Mouse (Mus musculus): ENCODE results near the gene Sac3d1. TPM values are rescaled to one million over a fixed set of nuclear protein-coding genes. Genes with fewer than 3 reads are reported as not detected.

Gene Sac3d1
- 62.6 and 62.9 TPM in 2 replicates for polyA plus RNA-seq (2014; fragmentation: Nextera tagmentation; extraction: Ambion mirVana)

DNA sequence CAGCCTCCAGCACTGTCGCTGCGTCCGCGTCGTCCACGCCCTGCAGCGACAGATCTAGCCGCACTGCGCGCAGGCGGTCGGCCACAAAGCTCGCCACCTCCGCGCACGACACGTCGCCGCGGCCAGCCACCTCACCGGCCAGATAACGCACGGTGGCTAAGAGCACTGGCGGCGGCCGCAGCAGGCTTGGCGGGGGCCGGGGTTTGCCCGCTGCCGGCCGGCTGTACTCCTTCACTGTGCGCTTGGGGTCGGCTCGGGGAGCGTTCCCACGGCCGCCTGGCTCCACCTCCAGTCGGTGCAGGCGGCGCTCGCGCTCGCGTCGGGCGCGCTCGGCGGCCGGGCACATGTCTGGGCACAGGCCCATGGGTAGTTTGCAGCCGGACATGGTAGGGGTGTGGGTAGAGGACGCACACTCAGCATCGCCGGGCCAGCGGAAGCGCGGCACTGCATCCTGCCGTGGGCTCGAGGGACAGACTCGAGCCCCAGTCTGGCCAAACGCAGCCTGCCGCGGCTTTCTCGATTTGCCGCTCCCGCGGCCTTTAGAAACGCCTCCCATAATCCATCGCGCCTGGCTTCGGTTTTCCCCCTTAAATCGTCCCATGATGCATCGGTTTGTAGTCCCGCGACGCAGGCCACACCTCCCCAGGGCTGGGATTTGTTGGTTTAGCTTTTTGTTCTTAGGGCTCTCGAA, at the start of gene Sac3d1:
TSS of gene Sac3d1 (minus strand) at position 665 of the 691 bp plus-strand sequence.
- DNase-seq (ENCODE audit: low spot score) (peak; percentile 94), ATAC-seq (ENCODE audit: low FRiP score) (peak; percentile 88)
- Histone ChIP-seq H3K27ac (ENCODE audit: low read depth, low read length) (peak within 1 kb of the TSS; percentile 95), H3K27me3 (ENCODE audit: control insufficient read depth, insufficient read depth, low read length) (no peaks in the 10 kb centered on the region), H3K9me3 (ENCODE audit: control insufficient read depth, low read length) (no peaks in the 10 kb centered on the region), H3K4me3 (ENCODE audit: low read depth, low read length) (peak within 1 kb of the TSS; percentile 57), H3K36me3 (ENCODE audit: control insufficient read depth, insufficient read depth, low read length) (peaks cover 6% of the 10 kb centered on the region; the same call in 1 of the 2 replicates), H3K9ac (ENCODE audit: low read depth, low read length) (peak within 1 kb of the TSS; percentile 90), H3K4me1 (replicated peaks; ENCODE audit: control insufficient read depth, insufficient read depth, low read length) (peaks cover 11% of the 10 kb centered on the region), H3K4me2 (replicated peaks; ENCODE audit: low read depth, low read length) (peak within 1 kb of the TSS; percentile 94)
- under 1% methylated on average over 70 of the region's 77 CpGs for WGBS

DNA sequence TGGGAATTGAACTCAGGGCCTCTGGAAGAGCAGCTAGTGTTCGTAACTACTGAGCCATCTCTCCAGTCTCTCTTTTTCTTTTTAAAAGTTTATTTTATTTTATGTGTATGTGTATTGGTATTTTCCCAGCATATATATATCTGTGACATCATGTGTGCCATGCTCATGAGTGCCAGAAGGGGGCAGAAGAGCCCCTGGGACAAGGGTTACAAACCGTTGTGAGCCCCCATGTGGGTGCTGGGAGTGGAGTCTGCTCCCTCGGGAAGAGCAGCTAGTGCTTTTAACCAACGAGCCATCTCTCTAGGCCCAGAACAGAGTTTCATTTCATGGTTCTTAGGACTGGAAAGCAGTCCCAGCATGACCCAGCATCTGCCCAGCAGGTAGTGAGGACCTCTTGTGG, 48.3 kb upstream of the Sac3d1 start:
- WGBS: 80% methylated on average over 4 of the region's 4 CpGs
- Histone ChIP-seq H3K27ac (ENCODE audit: low read depth, low read length) (no peak overlapping the region), H3K9me3 (ENCODE audit: control insufficient read depth, low read length) (no peaks in the 10 kb centered on the region), H3K4me3 (ENCODE audit: low read depth, low read length) (no peak overlapping the region), H3K36me3 (ENCODE audit: control insufficient read depth, insufficient read depth, low read length) (no peaks in the 10 kb centered on the region), H3K27me3 (ENCODE audit: control insufficient read depth, insufficient read depth, low read length) (no peaks in the 10 kb centered on the region), H3K4me2 (replicated peaks; ENCODE audit: low read depth, low read length) (no peak overlapping the region), H3K4me1 (replicated peaks; ENCODE audit: control insufficient read depth, insufficient read depth, low read length) (no peaks in the 10 kb centered on the region), H3K9ac (ENCODE audit: low read depth, low read length) (no peak overlapping the region)
- DNase-seq (ENCODE audit: low spot score): no peak
- no peak for ATAC-seq (ENCODE audit: low FRiP score)

DNA sequence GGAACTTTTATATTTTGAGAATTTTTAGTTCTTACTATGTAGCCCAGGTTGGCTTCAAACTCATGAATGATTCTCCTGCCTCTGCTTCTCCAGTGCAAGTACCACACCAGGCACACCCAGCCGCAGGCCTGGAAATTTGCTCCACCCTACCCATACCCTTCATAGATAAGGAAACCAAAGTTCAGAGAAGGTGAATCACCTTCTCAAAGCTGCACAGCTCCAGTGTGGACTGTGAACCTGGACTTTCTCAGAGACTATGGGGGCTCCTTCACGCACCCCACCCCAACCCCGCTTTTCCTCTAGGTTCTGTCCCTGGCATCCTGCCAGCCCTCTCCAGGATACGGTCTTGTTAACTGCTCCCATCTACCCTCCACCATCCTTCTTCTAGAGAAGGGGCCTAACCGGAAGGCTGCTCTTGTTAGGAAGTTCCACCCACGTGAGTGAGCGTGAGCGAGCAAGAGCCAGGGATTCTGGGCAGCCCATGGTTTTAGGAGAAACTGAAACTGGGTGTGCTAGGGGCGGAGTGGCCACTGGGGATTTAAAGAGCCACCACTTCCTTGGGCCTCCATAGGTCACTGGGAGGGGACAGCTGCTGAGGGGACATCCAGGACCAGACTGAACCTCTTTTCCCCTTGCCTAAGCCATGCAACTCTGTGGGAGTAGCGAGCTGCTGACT, 45.6 kb upstream of the Sac3d1 start:
- Histone ChIP-seq H3K4me2 (replicated peaks; ENCODE audit: low read depth, low read length) (no peak overlapping the region), H3K4me3 (ENCODE audit: low read depth, low read length) (no peak overlapping the region), H3K4me1 (replicated peaks; ENCODE audit: control insufficient read depth, insufficient read depth, low read length) (no peaks in the 10 kb centered on the region), H3K27ac (ENCODE audit: low read depth, low read length) (no peak overlapping the region), H3K9ac (ENCODE audit: low read depth, low read length) (no peak overlapping the region), H3K36me3 (ENCODE audit: control insufficient read depth, insufficient read depth, low read length) (no peaks in the 10 kb centered on the region), H3K27me3 (ENCODE audit: control insufficient read depth, insufficient read depth, low read length) (no peaks in the 10 kb centered on the region), H3K9me3 (ENCODE audit: control insufficient read depth, low read length) (no peaks in the 10 kb centered on the region)
- 85% methylated on average over 10 of the region's 10 CpGs for WGBS
- ATAC-seq (ENCODE audit: low FRiP score): no peak
- no peak for DNase-seq (ENCODE audit: low spot score)

DNA sequence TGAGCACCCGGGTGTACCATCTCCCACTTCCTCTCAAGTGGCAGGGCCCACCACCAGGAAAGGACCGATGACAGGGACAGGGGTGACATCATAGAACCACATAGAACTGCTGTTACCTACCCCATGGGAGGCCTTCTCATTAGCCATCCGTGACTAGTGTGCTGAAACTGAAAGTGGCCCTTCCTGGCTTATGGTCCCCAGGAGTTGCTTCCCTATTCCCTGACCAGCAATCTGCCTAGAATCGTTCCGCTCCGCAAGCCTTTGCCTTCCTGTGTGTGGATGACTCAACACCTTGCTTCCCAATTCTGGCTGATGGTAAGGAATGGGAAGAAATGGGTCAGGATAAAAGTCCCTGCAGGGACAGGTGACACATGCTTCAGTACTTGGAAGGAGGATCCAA, 38.8 kb upstream of the Sac3d1 start:
- WGBS: 75% methylated on average over 6 of the region's 6 CpGs
- Histone ChIP-seq H3K4me2 (replicated peaks; ENCODE audit: low read depth, low read length) (no peak overlapping the region), H3K4me3 (ENCODE audit: low read depth, low read length) (no peak overlapping the region), H3K9me3 (ENCODE audit: control insufficient read depth, low read length) (no peaks in the 10 kb centered on the region), H3K4me1 (replicated peaks; ENCODE audit: control insufficient read depth, insufficient read depth, low read length) (no peaks in the 10 kb centered on the region), H3K27ac (ENCODE audit: low read depth, low read length) (no peak overlapping the region), H3K36me3 (ENCODE audit: control insufficient read depth, insufficient read depth, low read length) (no peaks in the 10 kb centered on the region), H3K27me3 (ENCODE audit: control insufficient read depth, insufficient read depth, low read length) (no peaks in the 10 kb centered on the region), H3K9ac (ENCODE audit: low read depth, low read length) (no peak overlapping the region)
- ATAC-seq (ENCODE audit: low FRiP score): no peak
- no peak for DNase-seq (ENCODE audit: low spot score)

DNA sequence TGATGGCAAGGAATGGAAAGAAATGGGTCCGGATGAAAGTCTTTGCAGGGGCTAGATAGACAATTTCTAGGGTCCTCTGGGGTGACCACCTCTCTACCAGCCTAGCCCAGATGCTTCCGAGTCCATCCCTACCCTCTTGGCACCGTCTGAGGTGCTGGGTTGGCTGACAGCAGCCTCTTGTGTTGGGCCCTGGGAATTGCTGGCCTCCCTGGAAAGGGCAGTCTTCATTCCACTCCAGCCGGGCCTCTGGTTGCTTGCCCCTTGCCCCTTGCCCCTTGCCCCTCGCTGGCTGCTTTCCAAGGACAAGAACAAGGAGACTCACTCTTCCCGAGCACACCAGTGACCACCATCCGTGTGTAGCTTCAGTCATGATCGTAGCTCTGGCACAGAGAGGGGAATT, 37.9 kb upstream of the Sac3d1 start:
- no peaks in the 10 kb centered on the region for H3K36me3 ChIP-seq (ENCODE audit: control insufficient read depth, insufficient read depth, low read length)
- DNase-seq (ENCODE audit: low spot score): no peak
- no peaks in the 10 kb centered on the region for H3K27me3 ChIP-seq (ENCODE audit: control insufficient read depth, insufficient read depth, low read length)

DNA sequence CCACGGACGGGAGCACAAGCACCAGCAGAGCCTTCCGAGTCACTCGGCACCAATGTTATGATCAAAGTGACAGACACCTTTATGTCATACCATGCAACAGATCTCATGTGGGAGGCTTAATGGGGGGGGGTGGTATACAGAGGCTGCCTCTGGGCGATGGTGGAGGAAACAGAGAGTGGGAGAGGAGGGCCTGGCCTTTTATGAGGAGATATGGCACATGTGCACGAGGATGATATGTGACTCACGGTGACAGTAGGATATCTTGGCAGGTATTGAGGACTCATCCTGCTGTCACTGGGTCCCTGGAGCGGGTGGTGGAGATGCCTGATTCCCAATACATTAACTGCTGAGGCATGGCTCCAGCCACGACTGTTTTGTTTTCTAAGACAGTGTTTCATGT, 36.7 kb upstream of the Sac3d1 start:
- H3K9ac ChIP-seq (ENCODE audit: low read depth, low read length): no peak overlapping the region
- ATAC-seq (ENCODE audit: low FRiP score) (no peak), DNase-seq (ENCODE audit: low spot score) (no peak)
- no peaks in the 10 kb centered on the region for H3K9me3 ChIP-seq (ENCODE audit: control insufficient read depth, low read length)
- H3K4me3 ChIP-seq (ENCODE audit: low read depth, low read length): no peak overlapping the region
- no peak overlapping the region for H3K4me2 ChIP-seq (replicated peaks; ENCODE audit: low read depth, low read length)
- no peaks in the 10 kb centered on the region for H3K36me3 ChIP-seq (ENCODE audit: control insufficient read depth, insufficient read depth, low read length)
- no peaks in the 10 kb centered on the region for H3K27me3 ChIP-seq (ENCODE audit: control insufficient read depth, insufficient read depth, low read length)
- 89% methylated on average over 9 of the region's 9 CpGs for WGBS
- no peaks in the 10 kb centered on the region for H3K4me1 ChIP-seq (replicated peaks; ENCODE audit: control insufficient read depth, insufficient read depth, low read length)
- H3K27ac ChIP-seq (ENCODE audit: low read depth, low read length): no peak overlapping the region

More for the DNA sequence above, 37.9 kb upstream of the Sac3d1 start:
- no peak for ATAC-seq (ENCODE audit: low FRiP score)
- no peak overlapping the region for H3K4me3 ChIP-seq (ENCODE audit: low read depth, low read length)
- no peaks in the 10 kb centered on the region for H3K9me3 ChIP-seq (ENCODE audit: control insufficient read depth, low read length)
- no peak overlapping the region for H3K4me2 ChIP-seq (replicated peaks; ENCODE audit: low read depth, low read length)
- H3K4me1 ChIP-seq (replicated peaks; ENCODE audit: control insufficient read depth, insufficient read depth, low read length): no peaks in the 10 kb centered on the region
- H3K27ac ChIP-seq (ENCODE audit: low read depth, low read length): no peak overlapping the region
- no peak overlapping the region for H3K9ac ChIP-seq (ENCODE audit: low read depth, low read length)
- 62% methylated on average over 8 of the region's 8 CpGs for WGBS

DNA sequence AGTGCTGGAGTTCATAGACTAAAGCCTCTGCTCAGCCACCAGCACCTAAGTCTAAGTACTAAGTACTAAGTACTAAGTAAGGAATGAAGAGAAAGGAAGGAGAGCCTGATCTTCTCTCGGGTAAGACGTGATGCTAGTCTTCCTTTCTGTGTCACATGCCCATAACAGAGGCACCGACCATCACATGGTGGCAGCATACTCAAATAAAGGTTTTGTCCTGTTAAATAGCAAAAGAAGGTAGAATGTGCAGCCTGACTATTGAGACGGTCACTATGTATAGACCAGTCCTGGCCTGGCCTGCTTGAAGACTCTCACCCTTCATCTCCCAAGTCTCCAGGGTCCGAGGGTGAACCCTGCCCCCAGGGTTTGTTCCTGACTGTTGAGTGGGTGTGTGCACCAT, 26.4 kb upstream of the Sac3d1 start:
- Histone ChIP-seq H3K4me2 (replicated peaks; ENCODE audit: low read depth, low read length) (no peak overlapping the region), H3K36me3 (ENCODE audit: control insufficient read depth, insufficient read depth, low read length) (no peaks in the 10 kb centered on the region), H3K9ac (ENCODE audit: low read depth, low read length) (no peak overlapping the region), H3K27me3 (ENCODE audit: control insufficient read depth, insufficient read depth, low read length) (no peaks in the 10 kb centered on the region), H3K4me3 (ENCODE audit: low read depth, low read length) (no peak overlapping the region), H3K4me1 (replicated peaks; ENCODE audit: control insufficient read depth, insufficient read depth, low read length) (no peaks in the 10 kb centered on the region; the same call in 1 of the 2 replicates), H3K27ac (ENCODE audit: low read depth, low read length) (no peak overlapping the region), H3K9me3 (ENCODE audit: control insufficient read depth, low read length) (no peaks in the 10 kb centered on the region)
- DNase-seq (ENCODE audit: low spot score): no peak
- WGBS: 81% methylated on average over 5 of the region's 5 CpGs
- no peak for ATAC-seq (ENCODE audit: low FRiP score)

DNA sequence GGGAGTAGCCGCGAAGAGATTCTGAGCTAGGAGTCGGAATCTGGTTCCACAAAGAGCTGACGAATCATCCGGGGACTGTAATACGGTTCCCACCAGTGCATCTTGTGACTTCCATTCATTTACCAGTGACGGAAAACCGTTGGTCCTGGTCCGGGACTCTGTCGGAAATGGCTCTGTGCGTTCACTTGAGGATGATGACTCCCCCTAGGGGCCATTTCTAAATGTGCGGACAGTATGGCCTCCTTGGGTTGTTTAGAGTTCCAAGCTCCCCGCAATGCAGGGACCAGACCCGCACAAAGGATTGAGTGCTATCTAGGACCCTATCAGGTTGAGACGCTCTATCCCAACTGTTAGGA, 22.9 kb upstream of the Sac3d1 start, which contains the start of gene Arl2:
TSS of gene Arl2 (minus strand) at position 155 of the 356 bp plus-strand sequence.
- Histone ChIP-seq H3K4me3 (ENCODE audit: low read depth, low read length) (peak within 1 kb of the TSS; percentile 56), H3K9ac (ENCODE audit: low read depth, low read length) (peak within 1 kb of the TSS; percentile 76), H3K27me3 (ENCODE audit: control insufficient read depth, insufficient read depth, low read length) (no peaks in the 10 kb centered on the region), H3K27ac (ENCODE audit: low read depth, low read length) (peak within 1 kb of the TSS; percentile 96), H3K36me3 (ENCODE audit: control insufficient read depth, insufficient read depth, low read length) (no peaks in the 10 kb centered on the region), H3K4me2 (replicated peaks; ENCODE audit: low read depth, low read length) (peak within 1 kb of the TSS; percentile 82), H3K9me3 (ENCODE audit: control insufficient read depth, low read length) (no peaks in the 10 kb centered on the region), H3K4me1 (replicated peaks; ENCODE audit: control insufficient read depth, insufficient read depth, low read length) (no peaks in the 10 kb centered on the region; the same call in 1 of the 2 replicates)
- WGBS: under 1% methylated on average over 15 of the region's 15 CpGs
- DNase-seq (ENCODE audit: low spot score) (peak; percentile 91), ATAC-seq (ENCODE audit: low FRiP score) (peak; percentile 82)

All from hindbrain, embryonic 11.5 days (tissue).